Mouse (Mus musculus): Measurements from ENCODE around the gene Dglucy.

DNA sequence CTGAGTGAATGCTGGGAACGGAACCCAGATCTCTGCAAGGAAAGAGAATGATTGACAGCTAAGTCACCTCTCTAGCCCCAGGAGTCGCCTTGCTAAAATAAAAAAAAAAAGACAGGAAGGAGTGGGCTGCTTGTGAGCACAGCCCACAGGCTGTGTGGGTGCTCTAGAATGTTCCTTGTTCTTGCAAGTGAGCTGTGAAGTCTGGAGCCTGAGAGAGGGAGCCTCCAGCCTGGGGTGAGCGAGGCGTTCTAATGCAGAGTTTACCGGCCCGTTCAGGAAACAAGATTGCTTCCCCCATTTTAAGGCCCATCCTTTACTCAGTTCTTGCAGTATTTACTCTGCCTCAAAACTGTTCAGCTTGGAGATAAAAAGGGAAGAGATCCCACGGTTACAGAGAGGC, 28.4 kb downstream of the Dglucy start:
- TF ChIP-seq CTCF (conservative IDR thresholded peaks at IDR 0.05; ENCODE audit: low read length) (no peak), POU5F1 (IDR thresholded peaks at IDR 0.05; ENCODE audit: borderline replicate concordance, low read length) (no peak)
